Mouse (Mus musculus) heart, embryonic 11.5 days (tissue): Measurements from ENCODE around the gene Nlrc3. TPM values are rescaled to one million over a fixed set of nuclear protein-coding genes. Genes with fewer than 3 reads are reported as not detected.
A peak's percentile ranks its signal among the peaks of the same experiment; 100 is the strongest.

Source experiments
- ATAC-seq: fragments of 200-750 bp; cut with Nextera tagmentation; replicated peaks from 2 replicates; pipeline ENCODE4 v1.8.0; 2017; ENCODE audit warnings: moderate library complexity; ENCODE audit not compliant: insufficient number of reproducible peaks, low FRiP score, low TSS enrichment
- H3K27ac ChIP-seq: fragments of 300-500 bp; sonication (generic); 2 replicates; pipeline ENCODE4 v1.5.1; 2014; ENCODE audit warnings: mild to moderate bottlenecking, low read depth, low read length
- H3K27me3 ChIP-seq: fragments of 300-500 bp; sonication (generic); 2 replicates; pipeline ENCODE4 v1.6.1; 2014; ENCODE audit warnings: mild to moderate bottlenecking, low read length, mixed read lengths; ENCODE audit not compliant: control insufficient read depth, insufficient read depth
- H3K36me3 ChIP-seq: fragments of 300-500 bp; sonication (generic); 2 replicates; pipeline ENCODE4 v1.6.1; 2014; ENCODE audit warnings: mild to moderate bottlenecking, low read length, moderate library complexity, mixed read lengths; ENCODE audit not compliant: control insufficient read depth, insufficient read depth
- H3K4me1 ChIP-seq: fragments of 300-500 bp; sonication (generic); 2 replicates; pipeline ENCODE4 v1.6.1; 2014; ENCODE audit warnings: low read length; ENCODE audit not compliant: control insufficient read depth, insufficient read depth
- H3K4me2 ChIP-seq: fragments of 300-500 bp; sonication (generic); 2 replicates; pipeline ENCODE4 v1.6.1; 2014; ENCODE audit warnings: mild to moderate bottlenecking, moderate library complexity
- H3K4me3 ChIP-seq: fragments of 300-500 bp; sonication (generic); 2 replicates; pipeline ENCODE4 v1.5.1; 2014; ENCODE audit warnings: low read depth, low read length
- H3K9ac ChIP-seq: fragments of 300-500 bp; sonication (generic); 2 replicates; pipeline ENCODE4 v1.6.1; 2014; ENCODE audit warnings: mild to moderate bottlenecking, low read depth, low read length, moderate library complexity
- H3K9me3 ChIP-seq: fragments of 300-500 bp; sonication (generic); replicated peaks from 2 replicates; pipeline ENCODE4 v1.6.1; 2016; ENCODE audit warnings: low read length; ENCODE audit not compliant: control insufficient read depth
- WGBS: fragments of 180-500 bp; shearing (Covaris S2); extraction: QIAGEN DNeasy Blood & Tissue Kit; methylation state at CpG from one replicate; pipeline ENCODE4 v1.1.7; 2014; ENCODE audit not compliant: insufficient replicate concordance; 5-methylcytosine and 5-hydroxymethylcytosine counted together
- polyA plus RNA-seq: library from polyadenylated mRNA; unstranded; fragments of >200 nt; fragmentation: Nextera tagmentation; extraction: Ambion mirVana; gene quantifications from 2 replicates; pipeline ENCODE4 v1.2.1, GENCODE M21; 2014

Gene Nlrc3
- polyA plus RNA-seq, 1 experiment from 2014 or later, result 1.4 TPM

- Histone ChIP-seq H3K27ac (no peak overlapping the region), H3K9me3 (no peaks in the 10 kb centered on the region), H3K27me3 (no peaks in the 10 kb centered on the region), H3K4me3 (no peak overlapping the region), H3K36me3 (peaks cover 19% of the 10 kb centered on the region), H3K4me1 (no peaks in the 10 kb centered on the region), H3K4me2 (no peak overlapping the region), H3K9ac (no peak overlapping the region)
- no peak for ATAC-seq
- 89% methylated on average over 2 of the region's 2 CpGs for WGBS
Observed at GRCm38 (mm10) chr16:3920756-3921155, 55.7 kb downstream of the Nlrc3 start.

DNA sequence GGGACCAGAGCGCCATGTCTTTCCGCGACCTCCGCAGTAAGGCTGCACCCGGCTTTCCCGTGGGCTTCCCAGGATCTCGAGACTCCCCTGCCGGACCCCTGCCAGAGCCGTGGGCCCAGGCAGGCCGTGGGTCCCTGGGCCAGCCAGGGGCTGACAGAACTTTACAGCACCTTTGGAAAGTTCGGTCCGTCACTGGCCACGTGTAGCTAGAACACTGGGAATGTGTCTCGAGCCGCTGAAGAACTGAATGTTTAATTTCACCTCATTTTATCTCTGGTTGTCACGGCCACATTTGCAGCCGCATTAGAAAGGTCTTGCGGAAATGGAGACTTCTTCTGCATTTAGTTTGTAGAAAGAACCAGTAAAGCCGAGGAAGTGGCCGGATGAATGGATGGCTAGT lies 67.3 kb downstream of the Nlrc3 start:
- ATAC-seq, result no peak; the same call in 1 of the 2 replicates
- peak overlapping the region; percentile 60; the same call in 1 of the 2 replicates for H3K27ac ChIP-seq
- H3K9ac ChIP-seq, result peak overlapping the region; percentile 80
- 11% methylated on average over 20 of the region's 20 CpGs for WGBS
- no peaks in the 10 kb centered on the region for H3K9me3 ChIP-seq
- H3K27me3 ChIP-seq, result no peaks in the 10 kb centered on the region
- H3K36me3 ChIP-seq, result peaks cover 20% of the 10 kb centered on the region
- H3K4me1 ChIP-seq, result peaks cover 5% of the 10 kb centered on the region; the same call in 1 of the 2 replicates
- H3K4me2 ChIP-seq, result peak overlapping the region; percentile 90
- H3K4me3 ChIP-seq, result peak overlapping the region; percentile 68

- peak within 1 kb of the TSS; percentile 80 for H3K9ac ChIP-seq
- H3K4me1 ChIP-seq, result peaks cover 5% of the 10 kb centered on the region; the same call in 1 of the 2 replicates
- H3K27ac ChIP-seq, result peak within 1 kb of the TSS; percentile 60
- no peaks in the 10 kb centered on the region for H3K27me3 ChIP-seq
- peak within 1 kb of the TSS; percentile 68 for H3K4me3 ChIP-seq
- no peaks in the 10 kb centered on the region for H3K9me3 ChIP-seq
- WGBS, result under 1% methylated on average over 33 of the region's 33 CpGs
- peaks cover 19% of the 10 kb centered on the region for H3K36me3 ChIP-seq
- H3K4me2 ChIP-seq, result peak within 1 kb of the TSS; percentile 90
- ATAC-seq, result peak; percentile 97
Observed at GRCm38 (mm10) chr16:3908537-3909111, 67.8 kb downstream of the Nlrc3 start, which contains the start of the genes 1700037C18Rik and Cluap1. 1700037C18Rik (minus strand) TSS chr16:3908689. Cluap1 (plus strand) TSS chr16:3908801.

- Histone ChIP-seq H3K4me3 (no peak overlapping the region), H3K4me1 (peaks cover 5% of the 10 kb centered on the region; the same call in 1 of the 2 replicates), H3K36me3 (peaks cover 21% of the 10 kb centered on the region), H3K9ac (no peak overlapping the region), H3K27me3 (no peaks in the 10 kb centered on the region), H3K4me2 (no peak overlapping the region), H3K27ac (no peak overlapping the region), H3K9me3 (no peaks in the 10 kb centered on the region)
- WGBS, result 74% methylated on average over 2 of the region's 2 CpGs
- ATAC-seq, result no peak
Observed at GRCm38 (mm10) chr16:3907471-3907870, 69.0 kb downstream of the Nlrc3 start.

- no peak for ATAC-seq
- no peak overlapping the region for H3K4me2 ChIP-seq
Observed at GRCm38 (mm10) chr16:3896553-3896952, 79.9 kb downstream of the Nlrc3 start.

DNA sequence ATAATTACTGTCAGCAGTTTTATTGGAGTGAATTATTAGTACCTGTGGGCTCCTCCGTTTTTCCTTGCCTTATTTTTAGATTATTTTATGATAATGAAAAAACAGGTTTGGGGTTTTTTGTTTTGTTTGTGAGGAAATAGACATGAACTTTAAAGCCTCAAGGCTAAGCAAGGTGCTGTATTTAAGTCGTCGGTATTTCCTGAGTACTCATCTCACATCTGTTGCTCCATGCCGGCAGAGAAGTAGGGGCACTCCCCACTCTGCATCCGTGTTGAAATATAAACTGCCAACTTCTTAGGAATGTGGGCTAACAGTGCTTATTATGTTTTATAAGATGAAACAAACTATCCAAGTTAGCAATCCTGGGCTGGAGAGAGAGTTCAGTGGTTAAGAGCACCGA lies 80.4 kb downstream of the Nlrc3 start:
- no peak for ATAC-seq
- H3K4me1 ChIP-seq, result peaks cover 6% of the 10 kb centered on the region; the same call in 1 of the 2 replicates
- 83% methylated on average over 6 of the region's 6 CpGs for WGBS
- no peak overlapping the region for H3K9ac ChIP-seq
- no peaks in the 10 kb centered on the region for H3K27me3 ChIP-seq
- peaks cover 11% of the 10 kb centered on the region for H3K36me3 ChIP-seq
- H3K9me3 ChIP-seq, result no peaks in the 10 kb centered on the region
- H3K4me2 ChIP-seq, result no peak overlapping the region
- H3K27ac ChIP-seq, result no peak overlapping the region
- no peak overlapping the region for H3K4me3 ChIP-seq

More at GRCm38 (mm10) chr16:3896553-3896952, 79.9 kb downstream of the Nlrc3 start:
- peaks cover 6% of the 10 kb centered on the region; the same call in 1 of the 2 replicates for H3K4me1 ChIP-seq
- no peak overlapping the region for H3K9ac ChIP-seq
- peaks cover 11% of the 10 kb centered on the region for H3K36me3 ChIP-seq
- no peak overlapping the region for H3K4me3 ChIP-seq
- H3K27me3 ChIP-seq, result no peaks in the 10 kb centered on the region
- WGBS, result 71% methylated on average over 1 of the region's 1 CpGs
- no peak overlapping the region for H3K27ac ChIP-seq
- H3K9me3 ChIP-seq, result no peaks in the 10 kb centered on the region

- no peak overlapping the region for H3K4me2 ChIP-seq
- H3K4me1 ChIP-seq, result peaks cover 6% of the 10 kb centered on the region; the same call in 1 of the 2 replicates
- no peak overlapping the region for H3K4me3 ChIP-seq
- H3K36me3 ChIP-seq, result peaks cover 11% of the 10 kb centered on the region; the same call in 1 of the 2 replicates
- H3K27ac ChIP-seq, result peak overlapping the region; percentile 60
- no peak for ATAC-seq
- H3K9ac ChIP-seq, result no peak overlapping the region
- WGBS, result 73% methylated on average over 9 of the region's 9 CpGs
- no peaks in the 10 kb centered on the region for H3K27me3 ChIP-seq
- H3K9me3 ChIP-seq, result no peaks in the 10 kb centered on the region
Observed at GRCm38 (mm10) chr16:3895173-3895792, 81.1 kb downstream of the Nlrc3 start.
